Mouse (Mus musculus) liver, adult 2 months (tissue): ENCODE data around the gene Dnajc5. TPM values are rescaled to one million over a fixed set of nuclear protein-coding genes. Genes with fewer than 3 reads are reported as not detected.
A peak's percentile ranks its signal among the peaks of the same experiment; 100 is the strongest.

Source experiments
- DNase-seq: peaks from one replicate; pipeline ENCODE4 v3.0.0-alpha.2; 2011; ENCODE audit warnings: low read depth, low spot score; ENCODE audit errors: extremely low read depth
- H3K27ac ChIP-seq: fragments of 200-500 bp; replicated peaks from 2 replicates; pipeline ENCODE4 v1.5.1; 2012; ENCODE audit warnings: low read depth, mild to moderate bottlenecking, control low read depth, inconsistent platforms, low read length; ENCODE audit not compliant: insufficient read depth
- H3K27me3 ChIP-seq: fragments of 200-500 bp; 2 replicates; pipeline ENCODE4 v1.6.1; 2012; ENCODE audit warnings: mild to moderate bottlenecking, moderate library complexity, low read length, inconsistent platforms; ENCODE audit not compliant: control insufficient read depth, insufficient read depth
- H3K36me3 ChIP-seq: fragments of 200-500 bp; 2 replicates; pipeline ENCODE4 v1.6.1; 2012; ENCODE audit warnings: low read length, inconsistent platforms; ENCODE audit not compliant: control insufficient read depth, insufficient read depth
- H3K4me1 ChIP-seq: fragments of 200-500 bp; 2 replicates; pipeline ENCODE4 v1.6.1; 2011; ENCODE audit warnings: low read length; ENCODE audit not compliant: control insufficient read depth, insufficient read depth
- H3K4me3 ChIP-seq: fragments of 200-500 bp; 2 replicates; pipeline ENCODE4 v1.5.1; 2011; ENCODE audit warnings: low read depth, mild to moderate bottlenecking, control low read depth, low read length, moderate library complexity; ENCODE audit not compliant: insufficient read depth
- H3K79me2 ChIP-seq: fragments of 200-500 bp; 2 replicates; pipeline ENCODE4 v1.6.1; 2012; ENCODE audit warnings: inconsistent platforms, mild to moderate bottlenecking, low read length, moderate library complexity; ENCODE audit not compliant: control insufficient read depth, insufficient read depth
- H3K9ac ChIP-seq: fragments of 200-500 bp; 2 replicates; pipeline ENCODE4 v1.6.1; 2012; ENCODE audit warnings: low read depth, mild to moderate bottlenecking, control low read depth, inconsistent platforms, low read length
- CTCF ChIP-seq: fragments of 200-500 bp; IDR thresholded peaks from 2 replicates; pipeline ENCODE4 v1.5.1; 2011; ENCODE audit warnings: low read depth, low read length, control low read depth
- POLR2A ChIP-seq: fragments of 200-500 bp; IDR thresholded peaks from 2 replicates; pipeline ENCODE4 v1.6.1; 2011; ENCODE audit warnings: low read length, control low read depth; ENCODE audit not compliant: insufficient read depth; ENCODE audit errors: extremely low read depth
- WGBS: fragments of 180-500 bp; shearing (Covaris S2); methylation state at CpG from one replicate; pipeline ENCODE4 v1.1.7; 2018; 5-methylcytosine and 5-hydroxymethylcytosine counted together
- polyA plus RNA-seq: library from polyadenylated mRNA; depleted of rRNA; stranded (reverse); fragments of >200 nt; gene quantifications from 2 replicates; pipeline ENCODE4 v1.2.3, GENCODE M21; 2012
- total RNA-seq: library from RNA; depleted of rRNA; stranded (reverse); fragments of >200 nt; gene quantifications from 2 replicates; pipeline ENCODE4 v1.2.3, GENCODE M21; 2014

Gene Dnajc5
- total and polyA plus RNA-seq, 2 experiments = 20.2 to 30.7 TPM

- H3K4me1 ChIP-seq = peaks cover 5% of the 10 kb centered on the region; the same call in 1 of the 2 replicates
- 0 out of 2 replicates have a peak overlapping the region, but pooled peaks have one; percentile 48 for H3K27ac ChIP-seq
- H3K36me3 ChIP-seq = peaks cover 3% of the 10 kb centered on the region
- peaks cover 34% of the 10 kb centered on the region; the same call in 1 of the 2 replicates for H3K79me2 ChIP-seq
- WGBS = 81% methylated on average over 2 of the region's 2 CpGs
- no peak for DNase-seq
- TF ChIP-seq POLR2A (no peak), CTCF (no peak)
- no peak overlapping the region for H3K4me3 ChIP-seq
- no peak overlapping the region for H3K9ac ChIP-seq
- H3K27me3 ChIP-seq = no peaks in the 10 kb centered on the region
Observed at GRCm38 (mm10) chr2:181537444-181538047, 17.3 kb downstream of the Dnajc5 start.

GRCm38 (mm10) chr2:181541761-181542380 lies 21.6 kb downstream of the Dnajc5 start:
- Histone ChIP-seq H3K27ac (no peak overlapping the region), H3K79me2 (peaks cover 20% of the 10 kb centered on the region; the same call in 1 of the 2 replicates), H3K36me3 (peaks cover 12% of the 10 kb centered on the region), H3K9ac (no peak overlapping the region), H3K4me3 (no peak overlapping the region), H3K27me3 (no peaks in the 10 kb centered on the region), H3K4me1 (0 out of 2 replicates have a peak, but pooled peaks cover 2% of the 10 kb centered on the region)
- WGBS = 83% methylated on average over 6 of the region's 6 CpGs
- TF ChIP-seq POLR2A (no peak), CTCF (no peak)
- DNase-seq = no peak

GRCm38 (mm10) chr2:181546142-181546541 lies 25.9 kb downstream of the Dnajc5 start:
- Histone ChIP-seq H3K36me3 (peaks cover 34% of the 10 kb centered on the region), H3K9ac (no peak overlapping the region), H3K27ac (no peak overlapping the region)

GRCm38 (mm10) chr2:181548227-181548626 lies 27.9 kb downstream of the Dnajc5 start:
- H3K4me1 ChIP-seq = no peaks in the 10 kb centered on the region

More at GRCm38 (mm10) chr2:181546142-181546541, 25.9 kb downstream of the Dnajc5 start:
- no peaks in the 10 kb centered on the region for H3K27me3 ChIP-seq
- DNase-seq = no peak
- WGBS = 96% methylated on average over 7 of the region's 7 CpGs
- peaks cover 7% of the 10 kb centered on the region; the same call in 1 of the 2 replicates for H3K79me2 ChIP-seq
- no peak for TF ChIP-seq POLR2A
- TF ChIP-seq CTCF = no peak
- no peaks in the 10 kb centered on the region for H3K4me1 ChIP-seq
- H3K4me3 ChIP-seq = no peak overlapping the region

GRCm38 (mm10) chr2:181548682-181549081 lies 28.4 kb downstream of the Dnajc5 start:
- Histone ChIP-seq H3K36me3 (peaks cover 42% of the 10 kb centered on the region), H3K79me2 (no peaks in the 10 kb centered on the region), H3K9ac (no peak overlapping the region), H3K4me1 (no peaks in the 10 kb centered on the region), H3K4me3 (no peak overlapping the region), H3K27me3 (no peaks in the 10 kb centered on the region), H3K27ac (no peak overlapping the region)
- TF ChIP-seq CTCF = no peak
- DNase-seq = no peak
- WGBS = 90% methylated on average over 5 of the region's 5 CpGs

More at GRCm38 (mm10) chr2:181548227-181548626, 27.9 kb downstream of the Dnajc5 start:
- H3K9ac ChIP-seq = no peak overlapping the region
- peaks cover 42% of the 10 kb centered on the region for H3K36me3 ChIP-seq
- no peak overlapping the region for H3K27ac ChIP-seq
- DNase-seq = no peak
- TF ChIP-seq CTCF (no peak), POLR2A (no peak)
- H3K79me2 ChIP-seq = no peaks in the 10 kb centered on the region
- H3K27me3 ChIP-seq = no peaks in the 10 kb centered on the region
- no peak overlapping the region for H3K4me3 ChIP-seq
- 81% methylated on average over 1 of the region's 1 CpGs for WGBS

GRCm38 (mm10) chr2:181550233-181550632 lies 29.9 kb downstream of the Dnajc5 start:
- peaks cover 42% of the 10 kb centered on the region for H3K36me3 ChIP-seq
- no peaks in the 10 kb centered on the region for H3K79me2 ChIP-seq
- DNase-seq = no peak
- no peak overlapping the region for H3K27ac ChIP-seq
- WGBS = 98% methylated on average over 2 of the region's 2 CpGs
- H3K27me3 ChIP-seq = no peaks in the 10 kb centered on the region
- H3K4me1 ChIP-seq = no peaks in the 10 kb centered on the region
- H3K4me3 ChIP-seq = no peak overlapping the region
- H3K9ac ChIP-seq = no peak overlapping the region
- TF ChIP-seq CTCF (no peak), POLR2A (no peak)
